Mouse (Mus musculus) neural tube, embryonic 14.5 days (tissue): ENCODE data around the gene Kmt5c. TPM values are rescaled to one million over a fixed set of nuclear protein-coding genes. Genes with fewer than 3 reads are reported as not detected.
"Not testable (repeated sequence)": the region's sequence is repeated elsewhere in the genome, so short reads cannot be mapped to it uniquely, and the experiment has no call there.

Experiments used
- ATAC-seq: fragments of 200-750 bp; cut with Nextera tagmentation; 2 replicates; pipeline ENCODE4 v1.8.0; 2017; ENCODE audit warnings: low read depth, mild to moderate bottlenecking, moderate TSS enrichment, moderate library complexity
- H3K27ac ChIP-seq: fragments of 300-500 bp; sonication (generic); 2 replicates; pipeline ENCODE4 v1.5.1; 2014; ENCODE audit warnings: low read depth, mild to moderate bottlenecking, control low read depth, low read length, moderate library complexity, mixed read lengths
- H3K27me3 ChIP-seq: fragments of 300-500 bp; sonication (generic); 2 replicates; pipeline ENCODE4 v1.6.1; 2014; ENCODE audit warnings: low read length; ENCODE audit not compliant: control insufficient read depth, insufficient read depth
- H3K36me3 ChIP-seq: fragments of 300-500 bp; sonication (generic); 2 replicates; pipeline ENCODE4 v1.6.1; 2014; ENCODE audit warnings: low read length, mixed read lengths; ENCODE audit not compliant: control insufficient read depth, insufficient read depth
- H3K4me1 ChIP-seq: fragments of 300-500 bp; sonication (generic); 2 replicates; pipeline ENCODE4 v1.6.1; 2014; ENCODE audit warnings: low read length; ENCODE audit not compliant: control insufficient read depth, insufficient read depth
- H3K4me2 ChIP-seq: fragments of 300-500 bp; sonication (generic); 2 replicates; pipeline ENCODE4 v1.6.1; 2014; ENCODE audit warnings: mild to moderate bottlenecking, low read depth, low read length, control low read depth
- H3K4me3 ChIP-seq: fragments of 300-500 bp; sonication (generic); 2 replicates; pipeline ENCODE4 v1.5.1; 2014; ENCODE audit warnings: low read depth, low read length, control low read depth, mixed read lengths
- H3K9ac ChIP-seq: fragments of 300-500 bp; sonication (generic); replicated peaks from 2 replicates; pipeline ENCODE4 v1.6.1; 2014; ENCODE audit warnings: low read depth, mild to moderate bottlenecking, control low read depth, low read length, mixed read lengths
- H3K9me3 ChIP-seq: fragments of 300-500 bp; sonication (generic); 2 replicates; pipeline ENCODE4 v1.6.1; 2016; ENCODE audit warnings: low read length; ENCODE audit not compliant: control insufficient read depth
- WGBS: fragments of 180-500 bp; shearing (Covaris S2); extraction: QIAGEN DNeasy Blood & Tissue Kit; methylation state at CpG from one replicate; pipeline ENCODE4 v1.1.7; 2014; 5-methylcytosine and 5-hydroxymethylcytosine counted together
- polyA plus RNA-seq: library from polyadenylated mRNA; unstranded; fragments of >200 nt; fragmentation: Nextera tagmentation; extraction: Ambion mirVana; gene quantifications from 2 replicates; pipeline ENCODE4 v1.2.1, GENCODE M21; 2014

The Kmt5c gene
- polyA plus RNA-seq, 1 experiment from 2014 or later: 50.9 TPM

DNA sequence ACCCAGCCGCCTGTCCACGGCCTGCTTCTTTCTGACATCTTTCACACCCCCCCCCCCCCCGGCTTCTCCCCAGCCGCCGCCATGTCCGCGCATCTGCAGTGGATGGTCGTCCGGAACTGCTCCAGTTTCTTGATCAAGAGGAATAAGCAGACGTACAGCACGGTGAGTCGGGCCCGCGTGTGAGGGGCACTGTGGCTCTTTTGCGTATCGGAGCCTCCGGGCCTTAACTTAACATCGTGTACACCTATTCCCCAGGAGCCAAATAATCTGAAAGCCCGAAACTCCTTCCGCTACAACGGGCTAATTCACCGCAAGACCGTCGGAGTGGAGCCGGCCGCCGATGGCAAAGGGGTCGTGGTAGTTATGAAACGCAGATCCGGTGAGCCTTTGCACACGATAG lies 53.3 kb downstream of the Kmt5c start:
- not testable (repeated sequence) for H3K27me3 ChIP-seq, H3K9me3 ChIP-seq, ATAC-seq
- Histone ChIP-seq H3K4me1 (peaks cover 12% of the 10 kb centered on the region), H3K4me3 (peak overlapping the region; percentile 76), H3K27ac (peak overlapping the region; percentile 87), H3K4me2 (peak overlapping the region; percentile 84), H3K9ac (peak overlapping the region; percentile 89), H3K36me3 (peaks cover 25% of the 10 kb centered on the region)
- 1% methylated on average over 30 of the region's 31 CpGs for WGBS

DNA sequence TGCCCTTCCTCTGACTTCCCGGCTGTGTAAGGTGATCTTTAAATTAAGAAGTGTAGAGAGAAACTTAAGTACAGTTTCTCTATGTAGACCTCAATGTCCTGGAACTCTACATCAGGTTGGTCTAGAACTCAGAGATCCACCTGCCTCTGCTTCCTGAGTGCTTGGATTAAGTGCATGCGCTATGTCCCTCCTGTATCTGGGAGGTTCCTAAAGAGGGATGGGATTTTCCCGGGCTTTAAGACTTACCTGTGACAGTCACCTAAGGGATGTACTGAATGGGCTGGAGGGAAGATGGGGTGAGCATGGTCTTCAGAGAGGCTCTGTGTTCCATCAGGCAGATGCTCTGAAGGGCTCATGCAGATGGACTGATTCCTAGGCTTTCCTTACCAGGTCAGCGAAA lies 53.8 kb downstream of the Kmt5c start:
- Histone ChIP-seq H3K9ac (peak overlapping the region; percentile 89), H3K9me3 (no peaks in the 10 kb centered on the region), H3K4me1 (peaks cover 12% of the 10 kb centered on the region), H3K36me3 (peaks cover 25% of the 10 kb centered on the region), H3K4me2 (peak overlapping the region; percentile 84), H3K4me3 (peak overlapping the region; percentile 76), H3K27ac (no peak overlapping the region), H3K27me3 (no peaks in the 10 kb centered on the region)
- no peak for ATAC-seq
- 48% methylated on average over 4 of the region's 4 CpGs for WGBS

DNA sequence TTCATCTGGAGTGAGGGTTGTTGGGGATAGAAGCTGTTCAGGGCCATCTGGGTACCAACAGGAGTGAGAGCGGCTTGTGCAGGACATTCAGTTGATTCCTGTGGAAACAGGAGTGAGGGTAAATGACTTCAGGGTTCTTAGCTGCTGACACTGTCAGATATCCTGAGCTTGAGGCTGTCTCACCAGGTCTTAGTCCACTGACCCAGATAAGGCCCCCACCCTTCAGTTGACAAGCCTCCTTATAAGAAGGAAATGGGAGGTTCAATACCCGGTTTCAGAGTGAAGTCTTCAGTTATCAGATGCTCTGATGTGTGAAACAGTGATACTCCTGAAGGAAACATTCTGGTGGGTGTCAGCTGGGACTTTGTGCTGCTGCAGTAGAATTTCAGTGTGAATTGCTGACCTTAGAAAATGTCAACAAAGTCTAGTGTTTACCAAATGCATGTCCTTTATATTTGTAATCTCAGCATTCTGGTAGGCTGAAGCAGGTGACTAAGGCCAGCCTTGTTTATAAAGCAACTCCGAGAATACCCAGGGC lies 54.8 kb downstream of the Kmt5c start:
- H3K4me2 ChIP-seq: no peak overlapping the region
- H3K9ac ChIP-seq: no peak overlapping the region
- H3K27me3 ChIP-seq: no peaks in the 10 kb centered on the region
- peaks cover 25% of the 10 kb centered on the region for H3K36me3 ChIP-seq
- H3K9me3 ChIP-seq: no peaks in the 10 kb centered on the region
- WGBS: 86% methylated on average over 3 of the region's 3 CpGs
- no peak overlapping the region for H3K4me3 ChIP-seq
- no peak overlapping the region for H3K27ac ChIP-seq
- peaks cover 7% of the 10 kb centered on the region for H3K4me1 ChIP-seq
- no peak for ATAC-seq

DNA sequence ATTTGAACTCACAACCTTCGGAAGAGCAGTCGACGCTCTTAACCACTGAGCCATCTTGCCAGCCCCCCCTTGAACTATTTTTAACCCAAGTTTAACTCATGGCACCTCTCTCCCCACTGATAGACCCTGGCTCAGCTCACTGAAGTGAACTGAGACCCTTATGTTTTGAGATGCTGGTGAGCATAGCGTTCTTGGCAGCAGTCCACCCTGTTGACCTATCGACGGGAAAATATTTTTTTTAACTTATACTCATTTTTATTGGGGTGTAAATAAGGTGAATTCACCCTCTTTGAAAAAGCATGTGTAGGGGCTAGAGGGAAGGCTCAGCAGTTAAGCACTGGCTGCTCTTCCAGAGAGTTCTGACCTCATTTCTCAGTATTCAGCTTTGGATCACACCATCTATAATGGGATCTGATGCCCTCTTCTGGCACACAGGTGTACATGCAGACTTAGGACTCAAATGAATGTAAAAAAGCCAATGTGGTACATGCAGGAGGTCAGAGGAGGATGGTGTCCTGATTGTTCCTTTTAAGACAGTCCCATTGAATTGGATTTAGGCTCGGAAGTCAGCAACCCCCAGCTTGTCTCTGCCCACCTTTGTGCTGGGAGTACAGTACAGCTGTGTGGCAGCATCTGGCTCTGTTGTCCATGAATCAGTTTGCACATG lies 56.0 kb downstream of the Kmt5c start:
- H3K9me3 ChIP-seq: no peaks in the 10 kb centered on the region
- peaks cover 25% of the 10 kb centered on the region for H3K36me3 ChIP-seq
- H3K27me3 ChIP-seq: no peaks in the 10 kb centered on the region
- no peak overlapping the region for H3K9ac ChIP-seq
- peaks cover 7% of the 10 kb centered on the region for H3K4me1 ChIP-seq
- no peak overlapping the region for H3K27ac ChIP-seq
- peak; percentile 8; the same call in 1 of the 2 replicates for ATAC-seq
- no peak overlapping the region for H3K4me2 ChIP-seq
- H3K4me3 ChIP-seq: no peak overlapping the region
- WGBS: 78% methylated on average over 7 of the region's 7 CpGs

Other genes with a start within 250 kb of the Kmt5c start
- 48.6 and 52.4 TPM in 2 replicates for gene Ppp1r12c, start 238.4 kb upstream of the Kmt5c start, polyA plus RNA-seq
- 2.8 and 4.9 TPM in 2 replicates for gene Tnnt1, start 223.7 kb upstream of the Kmt5c start, polyA plus RNA-seq
- 0.84 and 2.0 TPM in 2 replicates for gene Tnni3, start 215.9 kb upstream of the Kmt5c start, polyA plus RNA-seq
- 0.66 and 0.91 TPM in 2 replicates for gene Dnaaf3, start 207.7 kb upstream of the Kmt5c start, polyA plus RNA-seq
- 71.5 and 79.9 TPM in 2 replicates for gene Syt5, start 192.6 kb upstream of the Kmt5c start, polyA plus RNA-seq
- gene Ptprh, start 136.1 kb upstream of the Kmt5c start, polyA plus RNA-seq: 0.20 and 0.22 TPM in 2 replicates
- gene Tmem86b, start 108.7 kb upstream of the Kmt5c start, polyA plus RNA-seq: 3.3 and 3.4 TPM in 2 replicates
- 6.1 and 10.9 TPM in 2 replicates for gene Ppp6r1, start 81.1 kb upstream of the Kmt5c start, polyA plus RNA-seq
- gene Hspbp1, start 55.0 kb upstream of the Kmt5c start, polyA plus RNA-seq: 141 and 143 TPM in 2 replicates
- gene Brsk1, start 49.5 kb upstream of the Kmt5c start, polyA plus RNA-seq: 10.1 and 12.9 TPM in 2 replicates
- gene Tmem150b, start 14.9 kb upstream of the Kmt5c start, polyA plus RNA-seq: 0.19 TPM in 2 replicates
- 10.8 and 17.7 TPM in 2 replicates for gene Cox6b2, start 13.0 kb downstream of the Kmt5c start, polyA plus RNA-seq
- 0.13 TPM in 1 of 2 replicates, not detected in the other for gene Fam71e2, start 31.2 kb downstream of the Kmt5c start, polyA plus RNA-seq
- gene Il11, start 42.7 kb downstream of the Kmt5c start, polyA plus RNA-seq: 0.44 and 0.48 TPM in 2 replicates
- gene Tmem190, start 42.8 kb downstream of the Kmt5c start, polyA plus RNA-seq: 0.46 TPM in 1 of 2 replicates, not detected in the other
- 3.5 and 3.6 TPM in 2 replicates for gene Tmem238, start 49.5 kb downstream of the Kmt5c start, polyA plus RNA-seq
- 154 and 173 TPM in 2 replicates for gene Rpl28, start 52.8 kb downstream of the Kmt5c start, polyA plus RNA-seq
- gene Ube2s, start 72.5 kb downstream of the Kmt5c start, polyA plus RNA-seq: 249 and 263 TPM in 2 replicates
- 16.8 and 18.7 TPM in 2 replicates for gene Shisa7, start 104.6 kb downstream of the Kmt5c start, polyA plus RNA-seq
- gene Isoc2b, start 130.1 kb downstream of the Kmt5c start, polyA plus RNA-seq: 3.2 and 3.9 TPM in 2 replicates
- 0.58 and 0.76 TPM in 2 replicates for gene Isoc2a, start 137.0 kb downstream of the Kmt5c start, polyA plus RNA-seq
- 0.37 and 0.41 TPM in 2 replicates for gene Gm36210, start 166.4 kb downstream of the Kmt5c start, polyA plus RNA-seq
- gene Zfp628, start 175.1 kb downstream of the Kmt5c start, polyA plus RNA-seq: 2.8 and 3.7 TPM in 2 replicates
- gene Nat14, start 181.9 kb downstream of the Kmt5c start, polyA plus RNA-seq: 24.4 and 27.9 TPM in 2 replicates
- gene Ssc5d, start 185.7 kb downstream of the Kmt5c start, polyA plus RNA-seq: 0.40 and 1.3 TPM in 2 replicates
- not detected in 2 replicates for gene Sbk2, start 224.3 kb downstream of the Kmt5c start, polyA plus RNA-seq
- 0.52 and 0.75 TPM in 2 replicates for gene Sbk3, start 231.1 kb downstream of the Kmt5c start, polyA plus RNA-seq